Mouse (Mus musculus): ENCODE measurements at regions not wholly inside any gene's neighbourhood (a gene's known extent, or its start where the extent isn't known, plus 50 kb on each side); places are given as distances from the start of the nearest gene placed in this dataset.

- Histone ChIP-seq H3K4me3 (replicated peaks) (no peak overlapping the region), H3K4me1 (ENCODE audit: control insufficient read depth) (no peaks in the 10 kb centered on the region)
- TF ChIP-seq GATA1 (IDR thresholded peaks at IDR 0.05; ENCODE audit: low read length) (no peak), TAL1 (IDR thresholded peaks at IDR 0.05; ENCODE audit: low read length) (no peak)
These were observed 156.2 kb upstream of the Cdyl start for GRCm38 (mm10) chr13:35503362-35503821.

GRCm38 (mm10) chr13:35507195-35507594, 152.4 kb upstream of the Cdyl start:
- Histone ChIP-seq H3K27me3 (ENCODE audit: control insufficient read depth) (no peaks in the 10 kb centered on the region), H3K9me3 (ENCODE audit: control insufficient read depth, low read length) (no peaks in the 10 kb centered on the region), H3K36me3 (ENCODE audit: control insufficient read depth) (no peaks in the 10 kb centered on the region), H3K4me3 (replicated peaks) (no peak overlapping the region), H3K4me1 (ENCODE audit: control insufficient read depth) (no peaks in the 10 kb centered on the region)
- TF ChIP-seq TAL1 (IDR thresholded peaks at IDR 0.05; ENCODE audit: low read length) = no peak
- no peak for TF ChIP-seq GATA1 (IDR thresholded peaks at IDR 0.05; ENCODE audit: low read length)

More at GRCm38 (mm10) chr13:35503362-35503821, 156.2 kb upstream of the Cdyl start:
- Histone ChIP-seq H3K9me3 (ENCODE audit: control insufficient read depth, low read length) (no peaks in the 10 kb centered on the region), H3K27me3 (ENCODE audit: control insufficient read depth) (no peaks in the 10 kb centered on the region), H3K36me3 (ENCODE audit: control insufficient read depth) (no peaks in the 10 kb centered on the region)

- no peaks in the 10 kb centered on the region for H3K9me3 ChIP-seq (ENCODE audit: control insufficient read depth, low read length)
- no peak overlapping the region for H3K4me3 ChIP-seq (replicated peaks)
- H3K27me3 ChIP-seq (ENCODE audit: control insufficient read depth) = no peaks in the 10 kb centered on the region
- no peaks in the 10 kb centered on the region for H3K4me1 ChIP-seq (ENCODE audit: control insufficient read depth)
- H3K36me3 ChIP-seq (ENCODE audit: control insufficient read depth) = no peaks in the 10 kb centered on the region
- no peak for TF ChIP-seq GATA1 (IDR thresholded peaks at IDR 0.05; ENCODE audit: low read length)
These were observed 147.6 kb upstream of the Cdyl start for GRCm38 (mm10) chr13:35512029-35512507.

- Histone ChIP-seq H3K36me3 (ENCODE audit: control insufficient read depth) (no peaks in the 10 kb centered on the region), H3K4me3 (replicated peaks) (no peak overlapping the region), H3K4me1 (ENCODE audit: control insufficient read depth) (no peaks in the 10 kb centered on the region), H3K27me3 (ENCODE audit: control insufficient read depth) (no peaks in the 10 kb centered on the region), H3K9me3 (ENCODE audit: control insufficient read depth, low read length) (no peaks in the 10 kb centered on the region)
- TF ChIP-seq GATA1 (IDR thresholded peaks at IDR 0.05; ENCODE audit: low read length) (no peak), TAL1 (IDR thresholded peaks at IDR 0.05; ENCODE audit: low read length) (no peak)
These were observed 146.5 kb upstream of the Cdyl start for GRCm38 (mm10) chr13:35513120-35513519.

DNA sequence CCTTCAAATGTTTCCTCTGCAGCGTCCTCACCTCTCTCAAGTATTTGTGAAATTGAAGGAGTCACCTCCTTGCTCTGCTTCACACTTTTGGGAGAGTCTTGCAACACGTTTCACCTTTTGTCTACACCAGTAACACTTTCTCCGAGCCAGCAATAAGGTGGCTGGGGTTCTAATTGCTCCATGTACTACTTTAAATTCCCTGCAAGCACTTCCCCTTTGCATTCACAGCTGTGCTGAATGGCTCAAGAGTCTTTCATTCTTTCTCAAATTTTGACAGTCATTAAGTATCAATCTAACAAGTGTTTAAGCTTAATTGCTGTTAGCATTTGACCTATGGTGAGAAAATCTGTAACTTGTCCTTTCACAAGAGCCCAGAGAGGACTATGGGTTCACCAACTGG, 144.3 kb upstream of the Cdyl start:
- Histone ChIP-seq H3K9me3 (ENCODE audit: control insufficient read depth, low read length) (no peaks in the 10 kb centered on the region), H3K4me3 (replicated peaks) (no peak overlapping the region), H3K27me3 (ENCODE audit: control insufficient read depth) (no peaks in the 10 kb centered on the region), H3K4me1 (ENCODE audit: control insufficient read depth) (no peaks in the 10 kb centered on the region), H3K36me3 (ENCODE audit: control insufficient read depth) (no peaks in the 10 kb centered on the region)
- TF ChIP-seq TAL1 (IDR thresholded peaks at IDR 0.05; ENCODE audit: low read length) (no peak), GATA1 (IDR thresholded peaks at IDR 0.05; ENCODE audit: low read length) (no peak)

DNA sequence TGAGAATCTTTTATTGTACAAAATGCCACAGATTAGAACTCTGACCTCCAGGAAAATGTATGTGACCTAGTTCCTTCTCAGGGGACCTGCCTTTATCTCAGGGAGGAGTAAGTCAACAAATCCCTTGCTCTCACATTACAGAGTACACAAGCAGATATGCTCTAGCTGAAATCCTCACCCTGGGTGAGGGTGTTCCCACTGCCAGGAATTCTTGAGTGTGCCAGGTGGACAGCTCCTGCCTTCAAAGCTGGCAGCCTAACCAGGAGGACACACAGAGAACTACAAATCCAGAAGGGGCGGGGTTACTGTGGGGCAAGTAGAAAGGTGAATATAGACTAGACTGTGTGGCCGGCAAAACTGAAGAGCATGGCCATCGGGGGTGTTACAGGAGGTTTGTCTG, 141.9 kb upstream of the Cdyl start:
- TF ChIP-seq TAL1 (IDR thresholded peaks at IDR 0.05; ENCODE audit: low read length) (no peak), GATA1 (IDR thresholded peaks at IDR 0.05; ENCODE audit: low read length) (no peak)
- H3K36me3 ChIP-seq (ENCODE audit: control insufficient read depth) = no peaks in the 10 kb centered on the region
- no peaks in the 10 kb centered on the region for H3K4me1 ChIP-seq (ENCODE audit: control insufficient read depth)
- no peaks in the 10 kb centered on the region for H3K9me3 ChIP-seq (ENCODE audit: control insufficient read depth, low read length)
- H3K27me3 ChIP-seq (ENCODE audit: control insufficient read depth) = no peaks in the 10 kb centered on the region
- H3K4me3 ChIP-seq (replicated peaks) = no peak overlapping the region

DNA sequence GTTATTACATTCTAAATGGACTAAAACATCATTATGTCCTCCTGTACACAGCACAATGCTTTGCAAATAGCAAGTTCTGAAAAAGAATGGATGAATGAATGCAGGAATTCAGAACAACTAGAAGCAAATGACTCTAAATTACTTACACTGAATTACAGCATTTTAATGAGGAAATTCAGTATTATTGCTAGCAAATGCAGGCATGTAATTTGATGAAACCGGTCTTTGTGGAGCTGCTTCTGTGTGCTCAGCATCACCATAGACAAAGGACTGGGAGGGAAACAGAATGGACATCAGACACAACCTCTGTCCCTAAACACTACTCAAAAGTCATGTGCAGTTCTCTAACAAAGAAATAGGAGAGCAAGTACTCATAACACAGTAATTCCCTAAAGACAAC, 137.4 kb upstream of the Cdyl start:
- no peaks in the 10 kb centered on the region for H3K27me3 ChIP-seq (ENCODE audit: control insufficient read depth)
- H3K4me3 ChIP-seq (replicated peaks) = no peak overlapping the region
- no peaks in the 10 kb centered on the region for H3K4me1 ChIP-seq (ENCODE audit: control insufficient read depth)
- no peaks in the 10 kb centered on the region for H3K9me3 ChIP-seq (ENCODE audit: control insufficient read depth, low read length)
- H3K36me3 ChIP-seq (ENCODE audit: control insufficient read depth) = no peaks in the 10 kb centered on the region
- TF ChIP-seq TAL1 (IDR thresholded peaks at IDR 0.05; ENCODE audit: low read length) (no peak), GATA1 (IDR thresholded peaks at IDR 0.05; ENCODE audit: low read length) (no peak)

DNA sequence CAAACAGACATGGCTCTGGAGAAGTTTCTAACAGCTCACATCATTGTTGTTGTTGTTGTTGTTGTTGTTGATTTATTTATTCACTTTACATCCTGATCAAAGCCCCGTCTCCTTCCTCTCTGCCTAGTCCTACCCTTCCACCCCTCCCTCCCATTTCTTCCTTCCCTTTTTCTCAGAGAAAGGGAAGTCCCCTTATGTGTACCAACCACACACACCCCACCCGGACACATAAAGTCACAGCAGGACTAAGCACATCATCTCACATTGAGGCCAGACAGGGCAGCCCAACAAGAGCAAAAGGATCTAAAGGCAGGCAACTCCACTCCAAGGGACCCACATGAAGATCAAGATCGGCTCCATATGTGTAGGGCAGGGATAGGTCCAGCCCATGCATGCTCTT, 130.1 kb upstream of the Cdyl start:
- Histone ChIP-seq H3K4me3 (replicated peaks) (no peak overlapping the region), H3K36me3 (ENCODE audit: control insufficient read depth) (no peaks in the 10 kb centered on the region), H3K27me3 (ENCODE audit: control insufficient read depth) (no peaks in the 10 kb centered on the region), H3K4me1 (ENCODE audit: control insufficient read depth) (no peaks in the 10 kb centered on the region), H3K9me3 (ENCODE audit: control insufficient read depth, low read length) (no peaks in the 10 kb centered on the region)
- TF ChIP-seq GATA1 (IDR thresholded peaks at IDR 0.05; ENCODE audit: low read length) (no peak), TAL1 (IDR thresholded peaks at IDR 0.05; ENCODE audit: low read length) (no peak)

DNA sequence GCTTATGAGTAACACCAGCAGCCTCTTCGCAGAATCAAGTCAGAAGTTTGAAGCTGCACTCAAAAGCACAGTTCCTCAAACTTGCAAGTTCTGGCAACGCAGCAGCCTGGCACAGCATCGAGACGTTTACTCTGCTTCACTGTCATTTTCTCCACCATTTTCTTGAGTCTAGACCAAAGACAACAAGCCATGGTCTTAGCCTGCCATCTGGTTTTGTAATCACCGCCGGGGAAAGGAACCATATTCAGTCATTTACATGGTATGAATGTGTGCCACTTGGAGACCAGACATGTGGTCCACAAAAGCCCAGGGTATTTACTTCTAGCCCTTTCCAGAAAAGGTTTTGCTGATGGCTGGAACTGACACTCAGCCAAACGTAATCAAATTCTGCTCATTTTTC, 122.5 kb upstream of the Cdyl start:
- TF ChIP-seq TAL1 (IDR thresholded peaks at IDR 0.05; ENCODE audit: low read length) = no peak
- no peak for TF ChIP-seq GATA1 (IDR thresholded peaks at IDR 0.05; ENCODE audit: low read length)
- H3K4me1 ChIP-seq (ENCODE audit: control insufficient read depth) = peaks cover 11% of the 10 kb centered on the region

DNA sequence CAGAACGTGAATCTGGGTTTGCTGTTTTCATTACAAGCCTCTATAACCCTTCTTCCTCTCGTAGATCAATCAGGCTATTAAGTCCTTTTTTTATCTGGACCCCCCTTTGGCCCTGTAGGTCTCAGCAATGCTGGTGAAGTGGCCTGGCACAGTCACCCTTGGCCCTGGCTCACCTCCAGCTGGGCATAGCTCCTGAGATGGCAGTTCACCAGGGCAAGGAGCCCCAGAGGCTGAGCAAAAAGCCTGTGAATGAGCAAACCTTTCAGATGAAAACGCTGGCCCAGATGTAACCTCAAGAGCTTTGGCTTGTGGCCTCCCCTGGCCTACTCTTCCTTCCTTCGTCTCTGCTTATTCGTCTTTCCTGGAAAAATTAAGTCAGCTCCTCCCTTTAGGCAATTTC, 121.7 kb upstream of the Cdyl start:
- Histone ChIP-seq H3K4me3 (replicated peaks) (no peak overlapping the region), H3K4me1 (ENCODE audit: control insufficient read depth) (peaks cover 11% of the 10 kb centered on the region), H3K36me3 (ENCODE audit: control insufficient read depth) (no peaks in the 10 kb centered on the region), H3K27me3 (ENCODE audit: control insufficient read depth) (no peaks in the 10 kb centered on the region), H3K9me3 (ENCODE audit: control insufficient read depth, low read length) (no peaks in the 10 kb centered on the region)
- TF ChIP-seq GATA1 (IDR thresholded peaks at IDR 0.05; ENCODE audit: low read length) = no peak
- no peak for TF ChIP-seq TAL1 (IDR thresholded peaks at IDR 0.05; ENCODE audit: low read length)

More for the DNA sequence above, 122.5 kb upstream of the Cdyl start:
- H3K27me3 ChIP-seq (ENCODE audit: control insufficient read depth) = no peaks in the 10 kb centered on the region
- H3K36me3 ChIP-seq (ENCODE audit: control insufficient read depth) = no peaks in the 10 kb centered on the region
- no peaks in the 10 kb centered on the region for H3K9me3 ChIP-seq (ENCODE audit: control insufficient read depth, low read length)
- no peak overlapping the region for H3K4me3 ChIP-seq (replicated peaks)

Measured in erythroblast, embryonic 14.5 days (primary cell).